Mouse (Mus musculus) right cerebral cortex, postnatal 25 days (tissue): ENCODE measurements around the gene Rims4.

Source experiments
- DNase-seq: peaks from one replicate; pipeline ENCODE4 v3.0.0; 2022

The Rims4 gene

DNA sequence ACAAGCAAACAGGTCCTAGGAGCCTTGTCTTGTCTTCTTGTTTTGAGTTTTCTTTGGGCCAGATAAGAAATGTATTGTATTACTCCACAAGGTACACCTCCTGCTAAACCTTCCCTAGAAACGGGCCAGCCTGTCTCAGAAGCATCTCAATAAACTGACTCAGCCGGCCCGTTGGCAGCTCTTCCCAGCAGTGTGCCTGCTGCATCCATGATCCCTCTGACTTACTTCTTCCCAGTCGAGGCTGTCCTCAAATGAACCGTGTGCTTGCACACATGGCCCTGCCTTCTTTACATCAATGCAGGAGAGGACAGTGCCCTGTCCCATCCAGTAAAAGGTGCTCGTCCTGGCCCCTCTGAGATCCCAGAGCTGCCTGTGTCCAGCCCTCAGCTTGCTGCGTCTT lies 8.9 kb downstream of the Rims4 start:
- DNase-seq: no peak

DNA sequence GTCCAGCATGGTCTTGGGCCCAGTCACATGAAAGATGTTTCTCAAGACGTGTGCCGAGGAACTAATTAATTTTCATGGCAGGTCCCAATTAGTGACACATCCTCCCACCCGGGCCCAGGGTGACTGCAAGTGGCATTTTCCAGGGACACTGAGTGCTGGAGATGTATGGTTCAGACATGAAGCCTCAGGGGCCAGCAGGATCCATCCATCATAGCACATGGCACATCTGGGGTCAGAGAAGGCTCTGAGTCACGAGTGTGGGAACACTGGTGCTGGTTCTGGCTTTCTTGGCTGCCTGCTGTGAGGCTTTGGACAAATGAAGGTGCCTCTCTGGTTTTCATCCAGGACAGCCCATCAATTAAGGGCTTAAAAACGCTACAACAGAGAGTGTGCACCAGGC lies 11.4 kb downstream of the Rims4 start:
- DNase-seq: no peak

DNA sequence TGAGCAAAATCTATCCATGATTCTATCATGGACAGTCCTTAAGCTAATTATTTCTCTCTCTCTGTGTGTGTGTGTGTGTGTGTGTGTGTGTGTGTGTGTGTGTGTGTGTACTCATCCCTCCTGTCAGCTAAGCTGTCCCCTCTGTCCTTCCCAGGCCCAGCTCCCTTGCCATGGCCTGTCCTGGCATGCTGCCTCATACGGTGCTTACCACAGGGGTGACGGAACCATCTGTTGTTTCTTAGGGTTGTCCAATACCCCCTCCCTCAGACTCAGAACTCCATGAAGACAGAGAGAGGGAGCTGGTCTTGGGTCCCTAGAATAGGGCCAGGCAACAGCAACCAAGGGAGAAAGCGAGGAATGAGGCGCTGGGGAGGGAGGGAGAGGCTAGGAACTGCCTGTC lies 14.2 kb downstream of the Rims4 start:
- DNase-seq: no peak

DNA sequence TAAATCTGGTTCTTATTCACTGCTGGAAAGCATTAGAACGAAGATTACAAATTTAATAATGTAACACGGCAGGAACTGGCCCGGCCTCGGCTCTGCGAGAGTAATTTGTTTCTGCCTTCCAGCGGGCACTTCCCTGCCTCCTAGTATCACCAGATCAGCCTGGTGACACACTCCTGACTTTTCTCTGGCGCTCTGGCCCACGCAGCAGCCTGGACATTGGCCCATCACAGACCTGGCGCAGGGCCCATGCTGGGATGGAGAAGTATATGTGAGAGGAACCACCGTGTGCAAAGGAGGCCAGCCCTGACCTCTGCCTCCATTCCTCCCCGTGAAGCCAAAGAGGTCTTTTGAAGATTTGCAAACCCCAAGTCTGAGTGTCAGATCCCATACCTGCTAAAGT lies 15.0 kb downstream of the Rims4 start:
- DNase-seq: no peak

DNA sequence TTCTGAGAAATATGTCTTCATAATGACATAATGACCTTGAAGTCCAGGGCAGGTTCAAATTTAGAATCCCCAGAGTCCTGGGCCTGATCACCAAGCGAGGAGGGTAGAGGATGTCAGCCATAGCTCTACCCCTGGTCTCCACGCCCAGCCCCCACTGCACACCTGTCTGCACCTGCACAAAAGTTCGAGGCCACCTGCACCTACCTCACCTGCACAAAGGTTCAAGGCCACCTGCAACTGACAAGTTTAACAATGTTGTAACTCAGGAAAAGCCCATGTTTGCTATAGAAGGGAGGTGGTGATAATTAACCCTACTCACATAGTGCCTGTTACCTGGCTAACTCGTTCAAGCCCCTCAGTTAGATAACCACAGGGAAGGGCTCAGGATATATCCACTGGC lies 16.0 kb downstream of the Rims4 start:
- DNase-seq: no peak

DNA sequence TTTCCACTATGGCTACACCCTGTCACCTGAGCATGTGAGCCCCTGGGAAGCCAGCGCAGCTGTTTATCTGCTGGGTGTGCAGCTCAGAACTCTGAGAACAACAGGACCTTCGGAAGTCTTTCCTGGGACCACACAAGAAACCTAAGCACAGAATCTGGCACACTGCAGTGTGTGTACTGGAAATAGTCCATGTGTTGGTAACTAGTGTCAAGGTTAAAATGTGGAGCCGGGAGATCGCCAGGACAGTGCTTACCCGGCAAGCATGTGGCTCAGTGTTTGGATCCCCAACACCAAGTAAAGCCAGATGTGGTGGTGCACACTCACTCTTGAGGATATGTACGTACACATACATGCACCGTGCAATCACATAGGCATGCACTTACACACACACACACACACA lies 17.4 kb downstream of the Rims4 start:
- DNase-seq: no peak

DNA sequence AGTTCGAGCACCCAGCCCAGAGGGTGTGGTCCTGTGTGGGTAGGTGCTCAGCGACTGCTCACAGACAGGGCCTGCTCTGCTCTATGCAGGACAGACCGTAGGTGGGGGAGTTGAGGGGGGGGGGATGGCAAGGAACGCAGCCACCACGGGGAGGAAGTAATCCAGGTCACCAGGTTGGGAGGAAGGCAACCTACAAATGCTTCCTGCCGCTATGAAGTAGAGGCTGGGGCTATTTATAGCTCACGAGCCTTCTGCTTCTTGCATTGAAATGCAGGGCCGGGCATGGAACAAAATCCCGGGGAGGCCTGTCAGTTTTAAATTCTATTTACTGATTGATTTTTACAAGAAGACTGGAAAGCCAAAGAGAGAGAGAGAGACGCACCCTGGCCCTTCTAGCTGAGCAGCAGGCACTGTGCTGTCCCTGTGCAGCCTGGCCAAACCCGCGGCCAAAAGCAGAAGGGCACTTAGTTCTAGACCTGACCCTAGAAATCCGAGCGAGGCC lies 18.5 kb downstream of the Rims4 start:
- no peak for DNase-seq

DNA sequence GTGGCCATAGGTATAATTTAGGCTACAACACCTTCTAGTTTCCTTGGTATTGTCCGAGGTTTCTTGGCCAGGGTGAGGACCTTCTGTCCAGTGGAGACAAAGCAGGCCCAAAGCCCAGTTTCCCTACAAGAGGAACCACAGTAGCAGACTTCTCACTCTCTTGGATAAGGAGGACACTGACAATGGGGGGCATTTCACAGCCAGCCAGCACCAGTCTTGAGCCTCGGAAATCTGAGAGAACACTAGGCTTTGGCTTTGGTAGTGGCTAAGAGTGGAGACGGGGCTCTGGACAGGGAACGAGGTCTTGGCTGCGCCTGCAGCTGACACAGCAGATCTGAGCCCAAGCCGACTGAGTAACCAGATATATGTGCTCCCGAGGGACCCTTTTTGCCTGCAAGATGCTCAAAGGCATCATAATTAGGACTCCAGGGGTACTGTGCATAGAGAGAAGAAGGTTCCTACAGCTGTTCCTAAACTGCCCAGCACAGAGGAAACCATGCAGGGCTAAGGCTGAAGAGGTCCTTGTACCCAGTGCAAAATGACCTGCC lies 20.4 kb downstream of the Rims4 start:
- no peak for DNase-seq

DNA sequence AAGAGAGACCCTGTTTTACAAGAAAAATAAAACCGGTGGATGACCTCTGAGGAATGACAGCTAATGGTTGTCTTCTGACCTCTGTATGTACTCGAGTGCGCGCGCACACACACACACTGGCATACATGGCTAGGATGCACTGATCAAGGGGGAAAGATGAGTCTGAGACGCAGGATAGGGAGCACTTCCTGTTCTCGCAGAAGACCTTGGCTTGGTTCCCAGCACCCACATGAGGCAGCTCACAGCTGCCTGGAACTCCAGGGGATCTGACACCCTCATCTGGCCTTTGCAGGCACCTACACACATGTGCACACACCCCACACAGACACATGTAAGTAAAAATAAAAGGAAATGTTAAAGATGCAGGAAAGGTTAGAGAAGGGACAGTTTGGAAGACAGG lies 21.5 kb downstream of the Rims4 start:
- DNase-seq: no peak

DNA sequence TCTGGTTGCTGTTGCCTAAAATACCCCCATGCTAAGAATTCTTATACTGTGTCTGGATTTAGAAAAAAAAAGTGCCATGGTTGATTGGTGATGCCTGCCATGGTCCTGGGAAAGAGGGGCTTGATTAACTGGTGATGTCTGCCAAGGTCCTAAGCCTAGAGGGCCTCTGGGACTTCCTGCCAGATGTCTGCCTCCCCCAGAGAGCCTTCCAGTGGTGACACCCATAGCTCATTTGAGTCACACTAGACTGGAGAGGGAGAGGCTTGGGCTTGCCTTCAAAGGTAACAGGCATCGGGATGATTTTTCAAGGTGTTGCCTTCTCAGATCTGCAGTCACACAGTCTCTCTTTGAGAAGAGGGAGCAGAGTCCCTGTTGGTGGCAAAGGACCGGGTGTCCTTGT lies 23.3 kb downstream of the Rims4 start:
- DNase-seq: no peak

DNA sequence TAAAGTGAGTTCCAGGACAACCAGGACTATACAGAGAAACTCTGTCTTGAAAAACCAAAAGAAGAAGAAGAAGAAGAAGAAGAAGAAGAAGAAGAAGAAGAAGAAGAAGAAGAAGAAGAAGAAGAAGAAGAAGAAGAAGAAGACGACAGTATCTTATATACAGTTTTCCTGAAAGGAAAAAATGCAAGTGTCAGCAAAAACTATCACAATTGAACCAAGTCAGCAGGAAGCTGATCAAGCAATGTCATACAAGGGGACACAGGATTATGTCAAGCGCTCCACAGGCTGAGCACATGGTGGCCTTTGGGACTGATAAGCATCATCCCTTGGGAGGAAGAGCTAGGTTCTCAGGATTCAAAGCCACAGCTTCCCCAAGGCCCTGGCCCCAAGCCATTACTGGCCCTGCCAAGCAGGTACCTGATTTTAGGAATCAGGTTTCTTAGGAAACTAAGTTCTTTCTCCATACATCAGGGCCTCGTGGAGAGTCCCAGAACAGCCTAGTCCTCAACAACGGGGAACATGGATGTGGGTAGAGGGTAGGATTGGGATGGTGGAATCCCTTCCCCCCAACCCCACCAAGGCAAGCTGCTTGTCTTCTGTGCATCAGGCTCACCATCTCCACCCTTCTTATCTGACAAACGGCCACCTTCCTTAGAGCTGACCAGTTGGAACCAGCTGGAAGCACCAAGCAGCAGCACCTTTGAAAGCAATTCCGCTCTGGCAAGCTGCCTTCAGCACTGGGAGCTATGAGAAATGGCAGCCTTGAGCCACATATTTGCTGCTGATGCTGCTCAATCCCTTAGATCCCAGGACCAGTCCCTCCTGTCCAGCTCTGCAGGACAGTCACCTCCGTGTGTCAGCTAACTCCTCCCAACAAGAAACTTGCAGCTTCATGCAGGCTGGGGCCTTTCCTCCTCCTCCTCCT lies 24.8 kb downstream of the Rims4 start:
- no peak for DNase-seq

DNA sequence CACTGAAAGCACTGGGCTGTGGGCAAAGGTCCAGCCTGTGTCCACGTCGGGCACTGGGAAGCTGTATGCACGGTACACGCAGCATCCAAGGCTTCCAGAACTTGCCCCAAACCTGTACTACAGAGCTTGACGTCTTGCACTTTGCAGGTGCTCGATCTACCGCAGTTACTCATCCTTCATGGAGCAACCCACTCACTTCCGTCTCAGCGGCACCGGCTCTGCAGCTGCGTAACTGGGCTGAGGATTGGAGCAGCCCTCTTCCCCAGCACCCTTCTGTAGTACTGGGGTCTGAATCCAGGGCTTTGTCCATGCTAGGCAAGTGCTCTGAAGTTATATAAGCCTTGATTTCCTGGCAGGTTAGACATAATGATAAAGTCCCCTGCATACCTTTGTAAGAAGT lies 27.2 kb downstream of the Rims4 start:
- DNase-seq: no peak

DNA sequence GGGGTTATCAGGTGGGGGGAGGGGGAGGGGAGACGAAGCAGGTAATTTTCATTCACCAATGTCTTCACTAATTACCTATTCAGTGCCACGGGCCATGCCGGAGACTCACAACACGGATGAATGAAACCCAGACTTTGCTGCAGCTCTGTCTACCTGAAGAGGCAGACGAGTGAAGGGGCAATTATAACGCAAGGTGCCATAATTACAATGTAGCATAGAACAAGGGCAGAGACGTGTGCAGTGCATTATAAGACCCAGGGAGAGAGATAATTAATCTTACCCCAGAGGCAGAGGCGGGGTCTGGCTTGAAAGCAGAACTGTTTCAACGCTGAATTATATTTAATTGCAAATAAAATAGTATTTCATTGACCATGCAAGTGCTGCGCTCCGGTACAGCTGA lies 27.9 kb downstream of the Rims4 start:
- DNase-seq: no peak

DNA sequence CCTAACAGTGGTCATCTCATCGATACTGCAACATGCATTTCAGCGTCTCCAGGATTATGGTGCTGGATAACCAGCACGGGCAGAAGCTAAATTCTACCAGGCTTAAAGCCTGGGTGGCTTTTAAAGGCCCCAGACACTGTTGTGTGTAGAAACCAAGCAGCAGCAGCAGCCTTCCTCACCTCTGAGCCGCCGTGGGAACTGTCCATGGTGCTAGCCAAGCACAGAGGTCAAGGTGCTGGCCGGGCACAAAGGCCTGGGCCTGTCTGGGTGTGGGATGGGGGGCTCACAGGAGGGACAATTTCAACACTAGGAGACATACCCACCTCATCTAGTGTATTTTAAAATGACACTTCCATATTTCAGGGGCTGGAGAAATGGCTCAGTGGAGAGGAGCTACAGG lies 29.1 kb downstream of the Rims4 start:
- no peak for DNase-seq

DNA sequence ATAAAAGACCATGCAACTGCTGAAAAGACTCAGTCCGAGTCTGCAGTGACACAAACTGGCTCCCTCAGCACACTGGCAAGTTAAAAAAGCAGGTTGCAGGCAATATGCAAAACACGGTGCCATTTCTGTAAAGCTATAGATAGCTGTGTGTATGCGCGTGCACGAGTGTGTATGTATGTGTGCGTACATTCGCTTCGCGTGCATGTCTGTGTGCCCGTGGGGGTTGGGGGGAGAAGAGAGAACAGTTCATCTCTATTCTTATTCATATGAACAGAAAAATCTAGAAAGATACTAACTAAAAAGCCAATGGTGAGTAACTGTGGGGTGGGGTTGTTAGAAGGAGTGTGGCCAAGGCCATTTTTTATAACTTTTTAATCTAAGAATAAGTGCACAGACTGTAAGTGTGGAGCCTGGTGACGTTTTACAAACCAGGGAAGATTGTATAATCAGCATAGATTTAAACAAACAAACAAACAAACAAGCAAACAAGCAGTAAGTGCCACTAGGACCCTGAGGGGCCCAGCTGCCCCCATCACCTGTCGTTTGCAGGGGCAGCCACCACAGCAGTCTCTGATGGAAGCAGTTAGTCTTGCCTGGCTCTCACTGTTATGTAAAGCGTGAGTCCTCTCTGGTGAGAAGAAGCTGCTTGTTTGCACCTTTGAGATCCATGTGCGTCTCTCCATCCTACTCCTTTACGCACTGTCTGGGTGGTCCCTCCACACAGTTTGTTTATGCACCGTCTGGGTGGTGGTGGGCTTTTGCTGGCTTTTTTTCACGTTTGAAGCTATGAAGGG lies 35.4 kb downstream of the Rims4 start:
- peak; percentile 38 for DNase-seq

DNA sequence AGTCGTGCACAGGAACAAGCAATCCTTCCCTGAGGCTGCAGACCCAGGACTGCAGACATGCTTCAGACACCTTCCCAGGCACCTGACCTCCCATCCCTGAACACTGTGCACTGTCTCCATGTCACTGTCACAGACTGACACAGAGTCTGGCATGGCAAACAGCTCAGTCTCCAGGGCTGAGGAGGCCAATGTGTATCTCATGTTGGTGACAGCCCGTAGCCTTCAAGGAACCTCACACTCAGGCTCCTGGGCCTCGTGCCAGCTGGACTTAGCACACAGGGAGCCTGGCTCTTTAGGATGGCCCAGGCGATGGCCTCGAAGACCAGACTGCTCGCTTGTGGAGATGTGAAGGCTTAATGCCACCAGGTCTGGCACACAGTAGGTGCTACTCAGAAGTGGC lies 37.6 kb downstream of the Rims4 start:
- DNase-seq: no peak

DNA sequence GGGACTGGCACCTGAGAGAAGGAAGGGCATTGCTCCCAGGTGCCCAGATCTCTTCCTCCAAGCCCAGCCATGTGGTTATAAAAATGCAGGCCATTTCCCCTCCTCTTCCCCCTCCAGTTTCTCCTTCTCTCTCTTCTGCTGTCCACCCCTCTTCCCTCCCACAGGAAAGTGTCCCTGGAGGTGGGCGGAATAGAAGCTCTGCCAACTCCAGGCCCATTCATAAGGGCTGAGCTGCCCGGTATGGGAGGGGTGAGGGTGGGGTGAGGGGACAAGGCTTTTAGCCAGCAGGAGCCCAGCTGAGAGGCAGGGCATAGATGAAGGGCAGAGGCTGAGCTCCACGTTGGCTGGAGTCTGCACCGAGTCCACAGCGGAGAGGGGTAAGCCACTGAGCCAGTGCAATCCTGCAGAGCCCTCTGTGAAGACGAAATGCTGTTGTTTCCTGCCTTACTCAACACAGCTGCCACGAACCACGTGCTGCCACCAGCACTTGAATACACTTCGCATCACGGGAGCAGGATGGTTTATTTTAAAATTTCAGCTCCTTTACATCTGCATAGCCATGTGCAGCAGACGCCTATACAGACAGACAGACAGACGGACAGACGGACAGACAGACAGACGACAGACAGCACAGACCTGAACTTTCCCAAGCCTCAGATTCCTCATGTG lies 41.5 kb downstream of the Rims4 start:
- peak; percentile 43 for DNase-seq

DNA sequence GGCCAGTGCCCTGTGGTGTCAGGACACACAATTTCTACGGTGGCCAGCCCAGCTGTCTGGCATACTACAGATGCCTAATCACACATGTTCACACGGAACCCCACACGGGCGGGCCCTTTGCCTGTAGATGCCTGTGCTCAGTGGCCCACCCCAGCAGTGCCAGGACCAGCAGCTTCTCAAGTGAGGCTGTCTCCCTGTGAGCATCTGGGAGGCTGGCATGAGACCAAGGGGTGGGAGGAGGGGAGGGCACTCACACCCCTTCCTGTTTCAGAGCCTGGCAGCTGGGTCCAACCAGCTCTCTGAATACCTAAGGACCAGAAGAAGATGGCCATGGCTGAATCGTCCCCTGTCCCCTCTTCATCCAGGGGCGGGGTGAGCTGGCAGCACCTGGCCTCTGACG lies 43.0 kb downstream of the Rims4 start:
- peak; percentile 31 for DNase-seq

DNA sequence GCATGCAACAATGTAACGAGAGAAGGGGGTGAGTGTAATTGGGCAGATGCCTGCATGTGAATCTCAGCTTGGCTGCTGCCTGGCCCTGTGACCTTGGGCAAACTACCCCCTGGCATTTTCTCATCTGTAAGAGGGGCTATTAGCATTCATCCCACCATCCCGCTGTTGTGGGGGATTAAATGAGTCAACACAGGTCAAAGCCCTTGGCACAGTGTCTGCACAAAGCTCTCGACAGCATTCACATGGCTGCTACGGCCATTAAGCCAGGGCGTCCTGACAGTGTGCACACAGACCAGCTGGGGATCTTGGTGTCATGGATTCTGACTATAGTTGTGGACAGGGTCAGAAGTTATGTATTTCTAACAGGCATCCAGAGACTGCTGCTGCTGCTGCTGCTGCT lies 43.6 kb downstream of the Rims4 start:
- no peak for DNase-seq

DNA sequence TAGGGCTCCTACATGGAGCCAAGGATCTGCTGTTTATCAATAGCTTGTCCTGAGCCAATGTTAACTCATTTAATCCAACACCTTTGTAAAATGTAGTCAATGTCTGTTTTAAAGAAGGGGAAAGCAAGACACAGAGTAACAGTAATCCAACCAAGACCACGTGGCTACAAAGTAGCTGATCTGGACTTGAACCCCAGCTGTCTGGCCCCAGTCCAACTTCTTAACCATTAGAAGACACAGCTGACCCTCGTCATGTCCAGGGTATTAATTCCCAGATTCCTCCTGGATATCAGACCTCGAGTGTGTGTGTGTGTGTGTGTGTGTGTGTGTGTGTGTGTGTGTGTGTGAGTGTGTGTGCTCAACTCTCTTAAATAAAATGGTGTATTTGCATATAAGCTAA lies 46.6 kb downstream of the Rims4 start:
- no peak for DNase-seq

DNA sequence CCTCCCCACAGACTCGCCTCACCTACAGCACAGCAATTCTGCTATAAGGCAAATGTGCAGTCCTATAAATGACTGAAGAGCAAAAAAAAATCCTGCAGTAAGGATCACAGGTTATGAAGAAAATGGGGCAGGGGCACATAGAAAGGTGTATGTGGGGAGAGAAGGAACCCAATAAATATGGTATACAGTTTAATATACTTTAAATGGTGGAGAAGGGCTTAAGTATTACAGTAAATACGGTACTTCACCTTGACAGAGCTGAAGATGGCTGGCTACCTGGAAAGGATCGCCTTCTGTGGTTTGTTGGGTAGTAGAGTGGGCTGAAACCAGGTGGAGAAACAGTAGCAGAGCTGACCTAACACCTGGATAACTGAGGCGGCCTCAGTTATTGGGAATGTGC lies 47.2 kb downstream of the Rims4 start:
- DNase-seq: no peak

DNA sequence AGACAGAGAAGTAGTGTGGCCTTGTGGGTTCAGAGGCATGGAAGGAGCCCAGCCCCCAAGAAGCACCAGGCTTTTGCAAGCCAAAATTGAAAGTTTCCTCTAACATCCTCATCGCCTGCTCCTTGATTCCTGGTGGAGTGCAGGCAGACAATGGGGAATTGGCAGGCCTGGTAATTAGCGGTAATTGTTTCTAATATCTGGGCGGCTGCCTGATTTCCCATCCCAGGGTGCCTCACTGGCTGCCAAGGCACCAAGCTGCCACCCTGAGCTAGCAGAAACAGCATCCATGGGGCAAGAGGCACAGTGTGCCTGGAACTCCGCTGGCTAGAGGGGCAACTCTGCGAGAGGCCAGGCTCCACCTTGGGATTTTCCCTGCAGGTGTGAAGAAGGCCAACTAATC lies 48.7 kb downstream of the Rims4 start:
- no peak for DNase-seq

DNA sequence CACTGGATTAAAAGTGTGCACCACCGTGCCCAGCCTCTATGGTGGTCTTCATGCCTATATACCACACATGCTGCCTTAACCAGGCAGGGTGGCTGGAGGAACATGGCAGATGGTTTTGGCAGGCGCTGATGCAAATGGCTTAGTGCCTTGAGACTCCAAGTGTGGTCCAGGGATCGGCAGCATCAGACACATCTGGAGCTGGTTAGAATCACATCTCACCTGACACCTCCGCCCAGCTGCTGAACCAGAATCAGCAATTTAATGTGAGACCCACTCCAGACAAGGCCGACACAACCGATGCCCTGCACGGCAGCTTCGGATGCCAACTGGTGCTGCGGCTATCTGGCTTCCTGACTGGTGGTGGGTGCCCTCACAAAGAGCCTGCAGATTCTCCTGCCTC lies 52.4 kb downstream of the Rims4 start:
- no peak for DNase-seq
